Mouse (Mus musculus) left cerebral cortex, postnatal 14 days (tissue): ENCODE measurements around the gene Ikzf5. TPM values are rescaled to one million over a fixed set of nuclear protein-coding genes. Genes with fewer than 3 reads are reported as not detected.

Source experiments
- DNase-seq, 2 experiments: peaks; one replicate each; pipeline ENCODE4 v3.0.0; 2021 to 2022; ENCODE audit warnings: low spot score in 2 of 2, mixed read lengths in 1 of 2
- intact Hi-C: fragments of 180-260 bp; cut with DNase I; formaldehyde crosslinking; loops from one replicate; pipeline ENCODE4 v1.15.1; 2025
- total RNA-seq, 2 experiments: library from RNA; stranded (reverse); gene quantifications; 2 replicates each; pipeline ENCODE4 v1.2.3; 2021

The Ikzf5 gene
- total RNA-seq, 2 experiments from 2014 or later: 45.1 to 45.9 TPM

DNA sequence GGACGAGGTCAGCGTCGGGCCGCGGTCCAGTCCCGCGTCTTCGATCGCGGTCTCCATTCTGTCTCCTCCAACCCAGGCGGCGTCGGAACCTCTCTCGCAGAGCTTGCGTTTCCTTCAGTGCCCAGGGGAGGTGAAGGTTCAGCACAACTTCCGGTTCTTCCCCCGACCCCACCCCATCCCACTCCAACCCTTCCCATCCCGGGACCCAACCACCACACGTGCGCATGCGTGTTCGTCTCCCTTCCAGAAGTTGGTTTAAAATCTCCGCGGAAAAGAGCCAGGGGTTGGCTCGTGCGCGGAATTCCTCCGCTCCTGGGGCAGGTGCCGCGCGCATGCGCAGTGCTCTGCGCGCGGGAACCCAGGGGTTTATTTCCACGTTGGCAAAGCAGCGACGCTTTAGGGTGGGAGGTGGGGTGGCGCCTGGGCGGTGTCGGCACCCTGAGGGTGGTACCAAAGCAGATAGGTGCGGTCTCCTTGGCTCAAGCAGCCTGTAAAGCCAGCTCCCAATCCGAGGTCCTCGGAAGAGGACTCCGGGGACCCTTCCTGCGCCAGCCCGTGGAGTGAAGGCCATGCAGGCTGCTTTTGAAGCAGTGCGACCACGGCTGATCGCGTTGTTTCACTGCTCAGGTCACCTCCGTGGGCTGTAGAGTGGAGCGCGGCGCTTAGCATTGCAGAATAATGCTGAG lies 47.6 kb downstream of the Ikzf5 start, which contains the start of gene 2310057M21Rik:
TSS of gene 2310057M21Rik (minus strand) at position 145 of the 686 bp plus-strand sequence.
- DNase-seq: peak; percentile 94 to 95
- intact Hi-C loops: no loop called here

- intact Hi-C loops: no loop called here
- no peak for DNase-seq
These were observed 48.1 kb downstream of the Ikzf5 start for GRCm38 (mm10) chr7:131362269-131362614.

DNA sequence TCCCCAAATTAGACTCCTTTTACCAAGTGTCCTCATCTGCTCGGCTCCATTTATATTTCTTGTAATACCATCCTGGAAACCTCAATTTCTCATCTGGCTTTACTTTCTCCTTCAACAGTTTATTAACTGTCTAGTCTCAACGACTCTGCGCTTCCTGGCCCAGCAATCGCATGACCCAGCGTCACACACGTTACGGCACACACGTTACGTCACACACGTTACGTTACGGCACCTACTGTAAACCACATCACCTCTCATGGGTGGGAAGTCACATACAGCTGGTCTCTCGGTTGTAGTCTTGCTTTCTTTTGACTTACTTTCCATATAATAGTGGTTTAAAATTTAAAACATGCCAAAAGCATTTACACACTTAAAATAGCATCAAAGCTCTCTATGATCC lies 54.2 kb downstream of the Ikzf5 start:
- DNase-seq: no peak
- intact Hi-C loops: no loop called here

GRCm38 (mm10) chr7:131345856-131346541 lies 64.3 kb downstream of the Ikzf5 start:
- DNase-seq: no peak
- intact Hi-C loops: no loop called here

Other genes with a start within 250 kb of the Ikzf5 start
- not detected for gene 5430419D17Rik, start 236.1 kb downstream of the Ikzf5 start, total RNA-seq
- gene Cuzd1, start 88.2 kb downstream of the Ikzf5 start, total RNA-seq: under 1 TPM; 0.15 to 0.20 TPM
- under 1 TPM in 1 of 2 experiments, not detected in 1; 0.89 TPM for gene Fam24b, start 81.0 kb downstream of the Ikzf5 start, total RNA-seq
- gene Fam24a, start 76.7 kb downstream of the Ikzf5 start, total RNA-seq: not detected
- 10 to 100 TPM; 21.7 to 26.0 TPM for gene 2310057M21Rik, start 47.8 kb downstream of the Ikzf5 start, total RNA-seq
- gene Pstk, start 39.4 kb downstream of the Ikzf5 start, total RNA-seq: 10 to 100 TPM; 40.9 to 49.8 TPM
- 10 to 100 TPM; 68.4 to 68.8 TPM for gene Acadsb, start 80 bp upstream of the Ikzf5 start, total RNA-seq
- gene Hmx3, start 132.3 kb upstream of the Ikzf5 start, total RNA-seq: not detected
- not detected for gene Hmx2, start 138.3 kb upstream of the Ikzf5 start, total RNA-seq
- 10 to 100 TPM; 55.4 to 56.8 TPM for gene Bub3, start 149.7 kb upstream of the Ikzf5 start, total RNA-seq